Mouse (Mus musculus) thymus, postnatal 4 days (tissue): ENCODE measurements around the gene Dclk3.

Source experiments
- DNase-seq: peaks from one replicate; pipeline ENCODE4 v3.0.0; 2021

Dclk3 gene

GRCm38 (mm10) chr9:111440446-111440845 lies 1.6 kb downstream of the Dclk3 start:
- no peak for DNase-seq

- DNase-seq: no peak
Measured at GRCm38 (mm10) chr9:111441151-111441550, 2.3 kb downstream of the Dclk3 start.

GRCm38 (mm10) chr9:111446204-111446603 lies 7.3 kb downstream of the Dclk3 start:
- DNase-seq: no peak

- DNase-seq: no peak
Measured at GRCm38 (mm10) chr9:111448976-111449375, 10.1 kb downstream of the Dclk3 start.

- no peak for DNase-seq
Measured at GRCm38 (mm10) chr9:111449880-111450279, 11.0 kb downstream of the Dclk3 start.

- no peak for DNase-seq
Measured at GRCm38 (mm10) chr9:111450853-111451404, 12.0 kb downstream of the Dclk3 start.

GRCm38 (mm10) chr9:111453895-111454294 lies 15.0 kb downstream of the Dclk3 start:
- no peak for DNase-seq

GRCm38 (mm10) chr9:111457176-111457935 lies 18.5 kb downstream of the Dclk3 start:
- DNase-seq: no peak

GRCm38 (mm10) chr9:111457936-111458310 lies 19.0 kb downstream of the Dclk3 start:
- no peak for DNase-seq

GRCm38 (mm10) chr9:111459466-111459865 lies 20.6 kb downstream of the Dclk3 start:
- no peak for DNase-seq

GRCm38 (mm10) chr9:111460201-111460814 lies 21.4 kb downstream of the Dclk3 start:
- no peak for DNase-seq

- no peak for DNase-seq
Measured at GRCm38 (mm10) chr9:111461415-111462103, 22.7 kb downstream of the Dclk3 start.

GRCm38 (mm10) chr9:111465666-111466065 lies 26.8 kb downstream of the Dclk3 start:
- no peak for DNase-seq

GRCm38 (mm10) chr9:111473686-111474457 lies 35.0 kb downstream of the Dclk3 start:
- DNase-seq: no peak

- DNase-seq: no peak
Measured at GRCm38 (mm10) chr9:111474458-111474745, 35.5 kb downstream of the Dclk3 start.

- DNase-seq: no peak
Measured at GRCm38 (mm10) chr9:111475281-111475680, 36.4 kb downstream of the Dclk3 start.

GRCm38 (mm10) chr9:111475973-111476372 lies 37.1 kb downstream of the Dclk3 start:
- no peak for DNase-seq

- no peak for DNase-seq
Measured at GRCm38 (mm10) chr9:111476479-111477016, 37.7 kb downstream of the Dclk3 start.

- no peak for DNase-seq
Measured at GRCm38 (mm10) chr9:111478853-111479490, 40.1 kb downstream of the Dclk3 start.

GRCm38 (mm10) chr9:111481011-111481410 lies 42.1 kb downstream of the Dclk3 start:
- DNase-seq: no peak

GRCm38 (mm10) chr9:111486645-111487477 lies 48.0 kb downstream of the Dclk3 start:
- DNase-seq: no peak
